Mouse (Mus musculus): ENCODE results near the gene D5Ertd579e.

Gene D5Ertd579e

GRCm38 (mm10) chr5:36695461-36696231, at the start of gene D5Ertd579e:
D5Ertd579e (minus strand) TSS chr5:36696024.
- DNase-seq (ENCODE audit: low spot score), result peak; percentile 94

GRCm38 (mm10) chr5:36742126-36742848, 46.5 kb upstream of the D5Ertd579e start:
- DNase-seq (ENCODE audit: low spot score), result peak; percentile 81

- peak; percentile 68 for DNase-seq (ENCODE audit: low spot score)
Measured at GRCm38 (mm10) chr5:36739829-36740228, 44.0 kb upstream of the D5Ertd579e start.

- no peak for DNase-seq (ENCODE audit: low spot score)
Measured at GRCm38 (mm10) chr5:36738799-36739615, 43.2 kb upstream of the D5Ertd579e start.

GRCm38 (mm10) chr5:36737765-36738164, 41.9 kb upstream of the D5Ertd579e start:
- DNase-seq (ENCODE audit: low spot score), result no peak

- no peak for DNase-seq (ENCODE audit: low spot score)
Measured at GRCm38 (mm10) chr5:36736009-36736408, 40.2 kb upstream of the D5Ertd579e start.

- no peak for DNase-seq (ENCODE audit: low spot score)
Measured at GRCm38 (mm10) chr5:36735106-36735505, 39.3 kb upstream of the D5Ertd579e start.

- no peak for DNase-seq (ENCODE audit: low spot score)
Measured at GRCm38 (mm10) chr5:36733405-36733804, 37.6 kb upstream of the D5Ertd579e start.

GRCm38 (mm10) chr5:36731901-36732652, 36.3 kb upstream of the D5Ertd579e start:
- no peak for DNase-seq (ENCODE audit: low spot score)

GRCm38 (mm10) chr5:36730689-36731088, 34.9 kb upstream of the D5Ertd579e start:
- no peak for DNase-seq (ENCODE audit: low spot score)

- no peak for DNase-seq (ENCODE audit: low spot score)
Measured at GRCm38 (mm10) chr5:36729923-36730322, 34.1 kb upstream of the D5Ertd579e start.

GRCm38 (mm10) chr5:36729086-36729473, 33.3 kb upstream of the D5Ertd579e start:
- no peak for DNase-seq (ENCODE audit: low spot score)

- no peak for DNase-seq (ENCODE audit: low spot score)
Measured at GRCm38 (mm10) chr5:36728403-36729085, 32.7 kb upstream of the D5Ertd579e start.

GRCm38 (mm10) chr5:36727776-36728175, 32.0 kb upstream of the D5Ertd579e start:
- no peak for DNase-seq (ENCODE audit: low spot score)

- no peak for DNase-seq (ENCODE audit: low spot score)
Measured at GRCm38 (mm10) chr5:36727136-36727535, 31.3 kb upstream of the D5Ertd579e start.

GRCm38 (mm10) chr5:36726387-36726801, 30.6 kb upstream of the D5Ertd579e start:
- DNase-seq (ENCODE audit: low spot score), result no peak

GRCm38 (mm10) chr5:36725861-36726260, 30.0 kb upstream of the D5Ertd579e start:
- no peak for DNase-seq (ENCODE audit: low spot score)

- no peak for DNase-seq (ENCODE audit: low spot score)
Measured at GRCm38 (mm10) chr5:36724274-36724673, 28.4 kb upstream of the D5Ertd579e start.

- DNase-seq (ENCODE audit: low spot score), result no peak
Measured at GRCm38 (mm10) chr5:36723356-36723755, 27.5 kb upstream of the D5Ertd579e start.

GRCm38 (mm10) chr5:36722415-36722856, 26.6 kb upstream of the D5Ertd579e start:
- DNase-seq (ENCODE audit: low spot score), result no peak

Measured in embryo, embryonic 10 days (tissue).